ENCODE assay signal across 22 mouse cellular contexts in the genomic region with DNA sequence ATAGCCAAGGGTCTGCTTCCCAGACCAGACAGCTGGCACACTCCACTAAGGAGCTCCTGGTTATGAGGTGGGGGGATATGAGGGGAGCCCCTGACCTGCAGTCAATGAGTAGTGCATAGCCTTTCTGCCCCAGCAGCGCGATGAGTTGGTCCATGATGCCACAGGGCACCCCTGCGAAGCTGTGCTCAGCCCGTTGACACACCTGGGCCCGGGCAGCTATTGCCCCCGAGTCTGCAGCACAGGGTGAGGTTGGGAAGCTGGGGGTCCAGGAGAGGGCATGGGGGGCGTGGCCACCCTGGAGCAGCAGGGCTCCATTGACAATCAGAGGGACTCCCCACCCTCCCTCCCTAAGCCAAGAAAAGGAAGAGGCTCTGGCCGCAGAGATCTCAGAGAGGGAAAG. TPM values are rescaled to one million over a fixed set of nuclear protein-coding genes. Genes with fewer than 3 reads are reported as not detected.
A peak's percentile ranks its signal among the peaks of the same experiment; 100 is the strongest.
DNase-seq lines count a peak whose midpoint lies in the region; ATAC-seq lines count a peak whose summit lies in the region.
"Had no signal": no experiment of that assay in that cellular context is flagged by ENCODE, and none has a peak within 500 bp of the region (broad histone marks: within the 10 kb centered on the region; RNA-seq: fewer than 3 reads in every experiment).

No protein-coding gene starts in this region.

- H3K27ac ChIP-seq in forebrain, embryonic 10.5 days: 0 out of 2 replicates have a peak overlapping the region, but pooled peaks have one; percentile 17
- H3K27ac ChIP-seq in forebrain, embryonic 15.5 days (replicated peaks): no peak overlapping the region
- H3K27ac ChIP-seq: heart, embryonic 10.5 days; liver, embryonic 15.5 days; neural tube, embryonic 13.5 days had no signal

- DNase-seq in forebrain, embryonic 10.5 days (ENCODE audit: extremely low spot score, low spot score): no peak
- peak; percentile 57 to 65 for DNase-seq in cerebellum, postnatal 25 days
- DNase-seq in left cerebral cortex, adult 9 months (ENCODE audit: low spot score in 2 of 2): no peak
- DNase-seq: adrenal gland, postnatal 25 days; B cell, adult 2 months; gastrocnemius, postnatal 25 days; kidney, adult 11 months; kidney, postnatal 14 days; layer of hippocampus, adult 9-11 months; liver; lung, embryonic 14.5 days; lung, postnatal 14 days; right cerebral cortex, postnatal 4 days had no signal

- no peak for ATAC-seq in forebrain, embryonic 15.5 days (replicated peaks)
- no peak for ATAC-seq in megakaryocyte, adult 5-6 weeks (ENCODE audit: poor library complexity, severe bottlenecking)
- ATAC-seq: forebrain, embryonic 14.5 days had no signal

- WGBS in forebrain, embryonic 10.5 days: 91% methylated on average over 8 of the region's 8 CpGs
- 89% methylated on average over 8 of the region's 8 CpGs for WGBS in forebrain, embryonic 15.5 days

- peaks cover 60% of the 10 kb centered on the region for H3K4me1 ChIP-seq in forebrain, embryonic 10.5 days
- peaks cover 25% of the 10 kb centered on the region for H3K4me1 ChIP-seq in forebrain, embryonic 15.5 days
- peaks cover 95% of the 10 kb centered on the region for H3K4me1 ChIP-seq in megakaryocyte, embryonic 14.5 days

- H3K36me3 ChIP-seq in forebrain, embryonic 10.5 days (replicated peaks): peaks cover 47% of the 10 kb centered on the region
- no peaks in the 10 kb centered on the region for H3K36me3 ChIP-seq in forebrain, embryonic 15.5 days
- H3K36me3 ChIP-seq in megakaryocyte, embryonic 14.5 days (replicated peaks; ENCODE audit: low read length): peaks cover 59% of the 10 kb centered on the region

- H3K4me2 ChIP-seq in forebrain, embryonic 15.5 days (replicated peaks): no peak overlapping the region
- H3K4me2 ChIP-seq: heart, embryonic 15.5 days; liver, embryonic 15.5 days; midbrain, embryonic 11.5 days; neural tube, embryonic 13.5 days had no signal

- no peak overlapping the region for H3K9ac ChIP-seq in forebrain, embryonic 15.5 days (replicated peaks)
- H3K9ac ChIP-seq: heart, embryonic 15.5 days; liver, embryonic 15.5 days; lung, embryonic 14.5 days; neural tube, embryonic 13.5 days had no signal

- 0 out of 2 replicates have a peak, but pooled peaks cover 7% of the 10 kb centered on the region for H3K27me3 ChIP-seq in forebrain, embryonic 10.5 days (ENCODE audit: poor library complexity, severe bottlenecking)
- no peaks in the 10 kb centered on the region for H3K27me3 ChIP-seq in forebrain, embryonic 15.5 days
- H3K27me3 ChIP-seq in megakaryocyte, embryonic 14.5 days (replicated peaks): no peaks in the 10 kb centered on the region
- H3K27me3 ChIP-seq: heart, embryonic 15.5 days; neural tube, embryonic 13.5 days had no signal

- no peaks in the 10 kb centered on the region for H3K9me3 ChIP-seq in forebrain, embryonic 10.5 days
- no peaks in the 10 kb centered on the region for H3K9me3 ChIP-seq in forebrain, embryonic 15.5 days
- no peaks in the 10 kb centered on the region for H3K9me3 ChIP-seq in megakaryocyte, embryonic 14.5 days
- H3K9me3 ChIP-seq: heart, embryonic 10.5 days; heart, embryonic 15.5 days; liver, embryonic 15.5 days; neural tube, embryonic 13.5 days had no signal

- no peak overlapping the region for H3K4me3 ChIP-seq in forebrain, embryonic 10.5 days
- H3K4me3 ChIP-seq in forebrain, embryonic 15.5 days: no peak overlapping the region
- H3K4me3 ChIP-seq in megakaryocyte, embryonic 14.5 days (replicated peaks): peak overlapping the region; percentile 18
- H3K4me3 ChIP-seq: heart, embryonic 10.5 days; heart, embryonic 15.5 days; liver, embryonic 15.5 days; neural tube, embryonic 13.5 days had no signal

RNA-seq across cellular contexts. Expression of a gene that starts 2.4 kb away (rescaled TPM):
- polyA plus RNA-seq in forebrain, embryonic 10.5 days (2016; fragmentation: Nextera tagmentation; extraction: Ambion mirVana): 223 and 224 TPM in 2 replicates
- polyA plus RNA-seq in forebrain, embryonic 15.5 days (2015; fragmentation: Nextera tagmentation; extraction: Ambion mirVana): 58.9 and 64.2 TPM in 2 replicates
- polyA plus RNA-seq in megakaryocyte, embryonic 14.5 days (2012; ENCODE audit: insufficient read depth, low replicate concordance): 197 and 238 TPM in 2 replicates
- total RNA-seq in megakaryocyte, adult 5-6 weeks (2015): 4.6 and 5.0 TPM in 2 replicates
- 10.4 and 10.8 TPM in 2 replicates for total RNA-seq in megakaryocyte, adult 5-6 weeks (2017)

RNA-seq across cellular contexts. Expression of a gene that starts 17.6 kb away (rescaled TPM):
- polyA plus RNA-seq in forebrain, embryonic 10.5 days (2016; fragmentation: Nextera tagmentation; extraction: Ambion mirVana): 1,610 and 1,612 TPM in 2 replicates
- polyA plus RNA-seq in forebrain, embryonic 15.5 days (2015; fragmentation: Nextera tagmentation; extraction: Ambion mirVana): 2,534 and 2,591 TPM in 2 replicates
- 819 and 908 TPM in 2 replicates for polyA plus RNA-seq in megakaryocyte, embryonic 14.5 days (2012; ENCODE audit: insufficient read depth, low replicate concordance)
- 756 and 808 TPM in 2 replicates for total RNA-seq in megakaryocyte, adult 5-6 weeks (2015)
- total RNA-seq in megakaryocyte, adult 5-6 weeks (2017): 735 and 795 TPM in 2 replicates

RNA-seq across cellular contexts. Expression of a gene that starts 20.0 kb away (rescaled TPM):
- polyA plus RNA-seq in forebrain, embryonic 10.5 days (2016; fragmentation: Nextera tagmentation; extraction: Ambion mirVana): 48.4 and 48.9 TPM in 2 replicates
- polyA plus RNA-seq in forebrain, embryonic 15.5 days (2015; fragmentation: Nextera tagmentation; extraction: Ambion mirVana): 40.4 and 40.8 TPM in 2 replicates
- 18.8 and 53.4 TPM in 2 replicates for polyA plus RNA-seq in megakaryocyte, embryonic 14.5 days (2012; ENCODE audit: insufficient read depth, low replicate concordance)
- 10.1 and 10.5 TPM in 2 replicates for total RNA-seq in megakaryocyte, adult 5-6 weeks (2015)
- total RNA-seq in megakaryocyte, adult 5-6 weeks (2017): 7.8 and 8.3 TPM in 2 replicates

RNA-seq across cellular contexts. Expression of a gene that starts 35.6 kb away (rescaled TPM):
- polyA plus RNA-seq in forebrain, embryonic 10.5 days (2016; fragmentation: Nextera tagmentation; extraction: Ambion mirVana): 0.47 and 0.63 TPM in 2 replicates
- polyA plus RNA-seq in forebrain, embryonic 15.5 days (2015; fragmentation: Nextera tagmentation; extraction: Ambion mirVana): 0.52 and 0.69 TPM in 2 replicates
- polyA plus RNA-seq in megakaryocyte, embryonic 14.5 days (2012; ENCODE audit: insufficient read depth, low replicate concordance): 5.6 and 6.9 TPM in 2 replicates
- total RNA-seq in megakaryocyte, adult 5-6 weeks (2015): 0.09 TPM in 1 of 2 replicates, not detected in the other
- not detected in 2 replicates for total RNA-seq in megakaryocyte, adult 5-6 weeks (2017)

Comparison
In these comparisons a context has a peak if more than half of its experiments do, and no peak if none do; other contexts are left out.
1. DNase-seq: peak in cerebellum, postnatal 25 days (2 of 2); none in forebrain, embryonic 10.5 days (single experiment) and left cerebral cortex, adult 9 months (0 of 2).